Mouse (Mus musculus) heart, adult 2 months (tissue): ENCODE results near the gene Nepro. TPM values are rescaled to one million over a fixed set of nuclear protein-coding genes. Genes with fewer than 3 reads are reported as not detected.

ENCODE experiments used
- DNase-seq, 2 experiments: peaks; one replicate each; pipeline ENCODE4 v3.0.0; 2021
- H3K27ac ChIP-seq: fragments of 200-600 bp; 2 replicates; pipeline ENCODE4 v1.8.1; 2022
- H3K27me3 ChIP-seq: fragments of 200-500 bp; 2 replicates; pipeline ENCODE4 v1.6.1; 2012; ENCODE audit warnings: mild to moderate bottlenecking, low read length, inconsistent platforms, mixed read lengths; ENCODE audit not compliant: control insufficient read depth, insufficient read depth
- H3K36me3 ChIP-seq: fragments of 200-500 bp; 2 replicates; pipeline ENCODE4 v1.6.1; 2012; ENCODE audit warnings: low read length, inconsistent platforms; ENCODE audit not compliant: control insufficient read depth, insufficient read depth
- H3K4me1 ChIP-seq: fragments of 200-500 bp; 2 replicates; pipeline ENCODE4 v1.6.1; 2011; ENCODE audit warnings: low read length; ENCODE audit not compliant: control insufficient read depth, insufficient read depth
- H3K4me3 ChIP-seq: fragments of 200-600 bp; 2 replicates; pipeline ENCODE4 v1.8.1; 2022
- H3K79me2 ChIP-seq: fragments of 200-500 bp; replicated peaks from 2 replicates; pipeline ENCODE4 v1.6.1; 2012; ENCODE audit warnings: mild to moderate bottlenecking, inconsistent platforms, low read length, moderate library complexity, mixed read lengths; ENCODE audit not compliant: control insufficient read depth, insufficient read depth
- H3K9ac ChIP-seq: fragments of 200-500 bp; 2 replicates; pipeline ENCODE4 v1.6.1; 2012; ENCODE audit warnings: low read depth, mild to moderate bottlenecking, control low read depth, inconsistent platforms, low read length, mixed read lengths
- CTCF ChIP-seq: fragments of 200-600 bp; IDR thresholded peaks from 2 replicates; pipeline ENCODE4 v1.8.1; 2022; ENCODE audit warnings: antibody characterized with exemption, mild to moderate bottlenecking, moderate library complexity
- EP300 ChIP-seq: fragments of 200-500 bp; IDR thresholded peaks from 2 replicates; pipeline ENCODE4 v1.6.1; 2011; ENCODE audit warnings: low read depth, low read length, control low read depth; ENCODE audit not compliant: insufficient read depth
- POLR2A ChIP-seq: fragments of 200-500 bp; IDR thresholded peaks from 2 replicates; pipeline ENCODE4 v1.6.1; 2011; ENCODE audit warnings: mild to moderate bottlenecking, low read depth, low read length, control low read depth; ENCODE audit not compliant: insufficient read depth
- WGBS: fragments of 180-500 bp; shearing (Covaris S2); methylation state at CpG from one replicate; pipeline ENCODE4 v1.1.7; 2018; 5-methylcytosine and 5-hydroxymethylcytosine counted together
- intact Hi-C: fragments of 180-260 bp; cut with DNase I; formaldehyde crosslinking; loops from one replicate; pipeline ENCODE4 v1.15.1; 2025
- polyA plus RNA-seq: library from polyadenylated mRNA; depleted of rRNA; stranded (reverse); fragments of >200 nt; gene quantifications from 2 replicates; pipeline ENCODE4 v1.2.3, GENCODE M21; 2012; rRNA removed
- total RNA-seq, 2 experiments: library from RNA; stranded (reverse); gene quantifications; 2 replicates each; pipeline ENCODE4 v1.2.3; 2021

Gene Nepro
- total and polyA plus RNA-seq, 3 experiments, result 1.3 to 4.9 (median 4.0) TPM

- Histone ChIP-seq H3K79me2 (no peaks in the 10 kb centered on the region), H3K36me3 (no peaks in the 10 kb centered on the region), H3K27me3 (no peaks in the 10 kb centered on the region), H3K4me1 (no peaks in the 10 kb centered on the region), H3K27ac (no peak overlapping the region), H3K4me3 (no peak overlapping the region), H3K9ac (no peak overlapping the region)
- intact Hi-C loops, result no loop called here
- DNase-seq, result no peak
- 80% methylated on average over 6 of the region's 6 CpGs for WGBS
- TF ChIP-seq CTCF (no peak), POLR2A (no peak), EP300 (no peak)
Observed at GRCm38 (mm10) chr16:44774201-44774600, 50.1 kb downstream of the Nepro start.

GRCm38 (mm10) chr16:44778538-44779147 is 54.5 kb downstream of the Nepro start:
- H3K4me1 ChIP-seq, result no peaks in the 10 kb centered on the region
- no peaks in the 10 kb centered on the region for H3K27me3 ChIP-seq
- no peaks in the 10 kb centered on the region for H3K79me2 ChIP-seq
- no peaks in the 10 kb centered on the region for H3K36me3 ChIP-seq
- peak overlapping the region; percentile 20; the same call in 1 of the 2 replicates for H3K27ac ChIP-seq
- TF ChIP-seq EP300, result no peak
- no peak for TF ChIP-seq CTCF
- TF ChIP-seq POLR2A, result no peak
- no peak overlapping the region for H3K9ac ChIP-seq
- H3K4me3 ChIP-seq, result peak overlapping the region; percentile 26; the same call in 1 of the 2 replicates
- WGBS, result 29% methylated on average over 17 of the region's 17 CpGs
- intact Hi-C loops, result no loop called here
- peak; percentile 22 to 54 for DNase-seq

GRCm38 (mm10) chr16:44779494-44779893 is 55.4 kb downstream of the Nepro start:
- intact Hi-C loops, result no loop called here
- DNase-seq, result no peak
- H3K27ac ChIP-seq, result no peak overlapping the region
- H3K9ac ChIP-seq, result no peak overlapping the region
- H3K36me3 ChIP-seq, result no peaks in the 10 kb centered on the region
- no peaks in the 10 kb centered on the region for H3K4me1 ChIP-seq
- H3K79me2 ChIP-seq, result no peaks in the 10 kb centered on the region
- no peak for TF ChIP-seq EP300
- TF ChIP-seq CTCF, result no peak
- no peak for TF ChIP-seq POLR2A
- no peaks in the 10 kb centered on the region for H3K27me3 ChIP-seq
- H3K4me3 ChIP-seq, result no peak overlapping the region
- 91% methylated on average over 5 of the region's 5 CpGs for WGBS

- no peaks in the 10 kb centered on the region for H3K36me3 ChIP-seq
- H3K27ac ChIP-seq, result no peak overlapping the region
- no peaks in the 10 kb centered on the region for H3K4me1 ChIP-seq
- no peak for DNase-seq
- no peak overlapping the region for H3K4me3 ChIP-seq
- H3K27me3 ChIP-seq, result no peaks in the 10 kb centered on the region
- intact Hi-C loops, result no loop called here
- no peaks in the 10 kb centered on the region for H3K79me2 ChIP-seq
- TF ChIP-seq POLR2A (no peak), EP300 (no peak), CTCF (peak; percentile 13; the same call in 1 of the 2 replicates)
- H3K9ac ChIP-seq, result no peak overlapping the region
- 69% methylated on average over 4 of the region's 4 CpGs for WGBS
Observed at GRCm38 (mm10) chr16:44780751-44781150, 56.6 kb downstream of the Nepro start.

Other genes with a start within 250 kb of the Nepro start
- 1 to 10 TPM; 3.5 to 4.2 TPM for gene Boc, start 165.4 kb upstream of the Nepro start, total RNA-seq
- 4.4 and 5.6 TPM in 2 replicates for gene Boc, start 165.4 kb upstream of the Nepro start, polyA plus RNA-seq
- 1 to 10 TPM; 8.1 to 9.9 TPM for gene Gtpbp8, start 22.1 kb downstream of the Nepro start, total RNA-seq
- 3.2 and 4.4 TPM in 2 replicates for gene Gtpbp8, start 22.1 kb downstream of the Nepro start, polyA plus RNA-seq
- gene Cd200r1, start 41.4 kb downstream of the Nepro start, total RNA-seq, result under 1 TPM; 0.32 to 0.42 TPM
- 0.23 and 0.82 TPM in 2 replicates for gene Cd200r1, start 41.4 kb downstream of the Nepro start, polyA plus RNA-seq
- gene Cd200r4, start 87.4 kb downstream of the Nepro start, total RNA-seq, result not detected
- 0.16 TPM in 1 of 2 replicates, not detected in the other for gene Cd200r4, start 87.4 kb downstream of the Nepro start, polyA plus RNA-seq
- not detected for gene Cd200r2, start 142.8 kb downstream of the Nepro start, total RNA-seq
- not detected in 2 replicates for gene Cd200r2, start 142.8 kb downstream of the Nepro start, polyA plus RNA-seq
- not detected for gene Cd200r3, start 219.4 kb downstream of the Nepro start, total RNA-seq
- gene Cd200r3, start 219.4 kb downstream of the Nepro start, polyA plus RNA-seq, result not detected in 2 replicates